Mouse (Mus musculus) G1E (cell line): Measurements from ENCODE around the gene Trim11.

Experiments used
- CTCF ChIP-seq: IDR thresholded peaks from 2 replicates; pipeline ENCODE4 v1.5.1; 2012; ENCODE audit warnings: low read depth, low read length, inconsistent platforms, mixed read lengths
- GATA1 ChIP-seq: IDR thresholded peaks from 2 replicates; pipeline ENCODE4 v1.6.1; 2012; ENCODE audit warnings: borderline replicate concordance, low read length, inconsistent platforms, mixed read lengths
- TAL1 ChIP-seq: conservative IDR thresholded peaks from 2 replicates; pipeline ENCODE4 v1.6.1; 2012; ENCODE audit warnings: low read depth, low read length, inconsistent platforms, mixed read lengths

DNA sequence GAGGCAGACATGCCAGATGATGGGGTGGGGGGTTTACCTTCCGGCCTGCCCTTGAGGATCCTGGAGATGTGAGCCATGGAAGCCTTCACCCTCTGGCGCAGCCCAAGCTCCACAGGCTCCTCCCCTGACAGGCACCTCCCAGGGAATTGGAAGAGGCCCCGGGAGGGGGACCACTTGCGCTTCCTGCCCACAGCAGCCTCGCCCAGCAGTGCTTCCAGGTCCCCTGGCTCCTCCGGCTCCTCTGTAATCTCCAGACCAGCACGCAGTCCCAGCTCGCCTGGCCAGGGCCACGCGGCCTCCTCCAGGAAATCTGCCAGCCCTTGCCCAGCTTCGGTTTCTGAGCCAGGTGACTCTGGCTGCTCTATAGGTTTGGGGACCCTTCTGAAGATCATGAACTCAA, 21.3 kb downstream of the Trim11 start:
- no peak for TF ChIP-seq CTCF
- TF ChIP-seq GATA1, result no peak
- no peak for TF ChIP-seq TAL1
